Mouse (Mus musculus): ENCODE measurements around the gene Gabrb1.
"Not testable (repeated sequence)": the region's sequence is repeated elsewhere in the genome, so short reads cannot be mapped to it uniquely, and the experiment has no call there.

The Gabrb1 gene

GRCm38 (mm10) chr5:72043226-72044151 is 385.6 kb downstream of the Gabrb1 start:
- DNase-seq, result no peak

- no peak for DNase-seq
These were observed 388.3 kb downstream of the Gabrb1 start for GRCm38 (mm10) chr5:72046261-72046660.

- DNase-seq, result no peak
These were observed 406.2 kb downstream of the Gabrb1 start for GRCm38 (mm10) chr5:72064079-72064478.

GRCm38 (mm10) chr5:72068826-72069225 is 410.9 kb downstream of the Gabrb1 start:
- DNase-seq, result no peak

GRCm38 (mm10) chr5:72069398-72069797 is 411.5 kb downstream of the Gabrb1 start:
- not testable (repeated sequence) for DNase-seq

- no peak for DNase-seq
These were observed 418.9 kb downstream of the Gabrb1 start for GRCm38 (mm10) chr5:72076781-72077180.

GRCm38 (mm10) chr5:72086518-72086917 is 428.6 kb downstream of the Gabrb1 start:
- DNase-seq, result no peak

- DNase-seq, result peak; percentile 3
These were observed 436.7 kb downstream of the Gabrb1 start for GRCm38 (mm10) chr5:72094582-72094981.

GRCm38 (mm10) chr5:72095015-72095414 is 437.1 kb downstream of the Gabrb1 start:
- no peak for DNase-seq

GRCm38 (mm10) chr5:72104274-72104921 is 446.5 kb downstream of the Gabrb1 start:
- no peak for DNase-seq

GRCm38 (mm10) chr5:72122414-72123037 is 464.6 kb downstream of the Gabrb1 start:
- DNase-seq, result no peak

- DNase-seq, result no peak
These were observed 468.8 kb downstream of the Gabrb1 start for GRCm38 (mm10) chr5:72126681-72127080.

GRCm38 (mm10) chr5:72133906-72134305 is 476.0 kb downstream of the Gabrb1 start:
- no peak for DNase-seq

- DNase-seq, result no peak
These were observed 480.3 kb downstream of the Gabrb1 start for GRCm38 (mm10) chr5:72138256-72138655.

- no peak for DNase-seq
These were observed 481.7 kb downstream of the Gabrb1 start for GRCm38 (mm10) chr5:72139619-72140018.

GRCm38 (mm10) chr5:72148679-72149078 is 490.8 kb downstream of the Gabrb1 start:
- DNase-seq, result no peak

GRCm38 (mm10) chr5:72150870-72151269 is 493.0 kb downstream of the Gabrb1 start:
- DNase-seq, result no peak

GRCm38 (mm10) chr5:72155686-72156085 is 497.8 kb downstream of the Gabrb1 start:
- DNase-seq, result not testable (repeated sequence)

GRCm38 (mm10) chr5:72156598-72156997 is 498.7 kb downstream of the Gabrb1 start:
- DNase-seq, result no peak

GRCm38 (mm10) chr5:72158667-72159066 is 500.8 kb downstream of the Gabrb1 start:
- no peak for DNase-seq

- no peak for DNase-seq
These were observed 501.6 kb downstream of the Gabrb1 start for GRCm38 (mm10) chr5:72159537-72159936.

- no peak for DNase-seq
These were observed 503.0 kb downstream of the Gabrb1 start for GRCm38 (mm10) chr5:72160781-72161485.

GRCm38 (mm10) chr5:72162855-72163254 is 504.9 kb downstream of the Gabrb1 start:
- no peak for DNase-seq
